Mouse (Mus musculus): ENCODE results near the gene Hoxd11.

Gene Hoxd11

DNA sequence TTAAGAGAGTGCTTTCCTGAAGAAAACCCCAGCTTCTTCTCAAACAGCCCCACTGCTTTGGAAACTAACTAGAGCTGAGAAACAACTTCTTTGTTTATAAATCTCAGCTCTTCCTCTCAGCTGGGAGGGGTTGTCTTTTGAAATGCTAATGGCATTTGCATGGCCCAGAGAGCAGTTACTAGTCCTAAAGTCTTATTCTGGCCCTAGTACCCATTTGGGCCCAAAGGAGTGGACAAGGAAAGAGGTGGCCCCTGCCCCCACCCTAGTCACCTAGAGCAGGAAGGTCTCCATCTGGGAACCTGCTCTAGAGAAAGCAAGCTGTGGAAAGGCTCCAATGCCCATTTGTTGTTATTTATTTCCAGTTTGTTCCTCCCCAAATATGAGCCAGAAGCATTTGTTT is 51.7 kb downstream of the Hoxd11 start:
- no peak for DNase-seq (ENCODE audit: low spot score)

DNA sequence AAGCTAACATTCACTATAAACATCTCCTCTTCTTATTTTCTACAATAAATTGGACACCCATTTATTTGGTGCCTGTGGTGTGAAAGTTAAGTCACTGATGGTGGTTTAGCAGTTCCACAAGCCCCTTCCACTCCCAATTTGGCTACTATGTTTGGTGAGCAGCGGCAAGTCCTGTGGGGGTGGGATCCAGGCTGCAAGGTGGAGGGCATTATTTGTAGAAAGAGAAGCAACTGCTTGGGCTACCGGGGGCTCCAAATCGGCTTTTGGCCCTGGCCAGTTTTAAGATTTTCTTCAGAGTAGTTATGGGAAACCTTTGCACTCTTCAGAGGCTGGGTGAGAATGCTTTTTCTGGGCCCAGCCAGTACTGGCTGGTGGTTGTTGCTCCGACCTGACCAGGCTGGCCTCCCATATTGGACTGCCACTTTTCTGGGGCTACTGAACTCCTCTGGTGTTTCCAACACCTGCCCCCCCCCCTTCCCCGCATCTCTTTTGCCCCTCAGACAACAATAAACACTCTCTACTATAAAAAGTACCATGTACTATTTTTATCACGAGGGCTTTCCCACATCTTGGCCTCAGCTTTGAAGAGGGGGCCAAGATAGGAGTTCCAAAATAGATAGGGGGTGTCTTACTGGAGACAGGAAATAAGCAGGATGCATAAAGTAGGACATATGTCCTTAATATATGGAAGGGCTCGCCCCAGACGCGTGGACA is 52.6 kb downstream of the Hoxd11 start:
- DNase-seq (ENCODE audit: low spot score) = no peak

DNA sequence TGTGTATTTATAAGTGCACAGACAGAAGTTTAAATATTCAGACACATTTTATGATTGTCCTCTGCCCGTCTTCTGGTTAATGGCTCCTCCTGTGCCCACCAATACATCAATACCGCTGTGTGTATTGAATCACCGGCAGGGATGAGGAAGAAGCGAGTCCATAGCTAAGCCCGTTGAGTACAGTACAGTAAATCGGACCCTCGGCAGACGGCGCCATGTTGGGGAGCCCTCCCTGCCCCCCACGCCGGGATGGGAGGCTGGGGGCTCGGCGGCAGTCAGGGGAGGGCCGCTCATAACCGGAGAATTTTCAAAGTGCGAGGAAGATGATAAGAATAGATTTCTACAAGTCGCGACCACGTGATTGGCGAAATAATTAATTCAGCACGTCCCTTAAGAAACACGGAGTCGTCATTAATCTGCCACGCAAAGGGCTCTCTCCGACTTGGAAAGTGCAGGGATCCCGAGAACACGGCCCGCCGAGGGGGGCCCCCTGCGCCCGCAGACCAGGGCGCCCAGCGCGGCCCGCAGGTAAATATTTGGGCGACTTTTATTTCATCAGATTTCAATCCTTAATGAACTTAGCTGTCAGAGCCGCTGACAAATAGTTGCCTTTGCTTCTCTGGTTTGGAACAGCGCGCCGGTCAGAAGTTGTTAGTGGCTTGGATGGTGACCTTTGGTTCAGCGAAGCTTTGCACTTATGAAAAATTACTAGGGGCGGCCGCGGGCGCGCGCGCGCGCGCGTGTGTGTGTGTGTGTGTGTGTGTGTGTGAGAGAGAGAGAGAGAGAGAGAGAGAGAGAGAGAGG is 53.4 kb downstream of the Hoxd11 start:
- DNase-seq (ENCODE audit: low spot score) = no peak

DNA sequence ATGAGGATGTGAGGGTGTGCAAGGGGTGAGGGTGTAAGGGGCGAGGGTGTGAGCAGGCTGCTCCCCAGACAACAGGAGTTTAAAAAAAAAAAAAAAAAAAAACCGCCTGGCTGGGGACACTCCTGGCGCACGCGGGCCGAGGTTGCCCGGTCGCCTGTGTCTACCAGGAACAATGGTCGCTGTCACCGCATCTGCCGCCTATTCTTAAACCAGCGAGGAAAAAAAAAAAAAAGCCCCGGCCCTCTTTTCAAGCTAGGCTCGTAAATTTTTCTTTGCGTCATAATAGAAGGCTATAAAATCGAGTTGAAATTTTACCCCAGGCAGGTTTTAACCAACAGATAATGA is 53.9 kb downstream of the Hoxd11 start:
- DNase-seq (ENCODE audit: low spot score) = no peak

DNA sequence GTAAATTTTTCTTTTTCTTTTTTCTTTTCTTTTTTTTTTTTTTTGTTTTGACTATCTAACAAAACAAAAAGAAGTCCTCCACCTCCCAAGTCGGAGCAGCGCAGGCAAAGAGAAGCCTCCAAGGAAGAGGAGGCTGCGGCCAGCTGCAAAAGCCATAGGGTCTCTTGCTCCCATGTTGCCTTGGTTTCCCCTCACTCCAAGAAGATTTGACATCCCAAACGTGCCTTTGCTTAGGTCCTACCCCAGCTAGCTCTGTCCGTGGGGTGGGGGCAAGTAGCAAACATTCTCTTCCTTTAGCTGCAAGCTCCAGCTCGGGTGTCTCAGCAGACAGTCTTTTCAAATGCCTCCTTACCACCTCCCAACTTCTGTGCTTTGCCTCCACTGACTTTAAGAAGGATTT is 54.4 kb downstream of the Hoxd11 start:
- no peak for DNase-seq (ENCODE audit: low spot score)

DNA sequence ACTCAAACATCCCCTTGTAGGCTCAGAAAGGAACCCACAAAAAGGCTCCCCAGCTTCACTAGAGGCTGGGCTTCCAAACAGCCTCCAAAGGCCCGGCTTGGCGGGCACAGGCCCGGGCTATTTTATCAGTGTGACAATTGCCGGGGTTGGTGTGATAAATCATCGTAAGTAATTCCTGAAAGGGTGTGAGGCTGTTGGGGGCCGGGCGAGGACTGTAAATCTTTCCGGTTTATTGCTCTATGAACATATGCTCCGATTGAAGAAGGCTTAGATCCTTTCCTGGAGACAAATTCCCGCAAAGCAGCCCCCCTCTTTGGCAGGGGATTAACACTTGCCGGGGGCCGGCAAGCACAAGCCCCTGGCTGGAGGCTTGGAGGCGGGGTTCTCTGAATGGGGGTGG is 55.1 kb downstream of the Hoxd11 start:
- DNase-seq (ENCODE audit: low spot score) = no peak

DNA sequence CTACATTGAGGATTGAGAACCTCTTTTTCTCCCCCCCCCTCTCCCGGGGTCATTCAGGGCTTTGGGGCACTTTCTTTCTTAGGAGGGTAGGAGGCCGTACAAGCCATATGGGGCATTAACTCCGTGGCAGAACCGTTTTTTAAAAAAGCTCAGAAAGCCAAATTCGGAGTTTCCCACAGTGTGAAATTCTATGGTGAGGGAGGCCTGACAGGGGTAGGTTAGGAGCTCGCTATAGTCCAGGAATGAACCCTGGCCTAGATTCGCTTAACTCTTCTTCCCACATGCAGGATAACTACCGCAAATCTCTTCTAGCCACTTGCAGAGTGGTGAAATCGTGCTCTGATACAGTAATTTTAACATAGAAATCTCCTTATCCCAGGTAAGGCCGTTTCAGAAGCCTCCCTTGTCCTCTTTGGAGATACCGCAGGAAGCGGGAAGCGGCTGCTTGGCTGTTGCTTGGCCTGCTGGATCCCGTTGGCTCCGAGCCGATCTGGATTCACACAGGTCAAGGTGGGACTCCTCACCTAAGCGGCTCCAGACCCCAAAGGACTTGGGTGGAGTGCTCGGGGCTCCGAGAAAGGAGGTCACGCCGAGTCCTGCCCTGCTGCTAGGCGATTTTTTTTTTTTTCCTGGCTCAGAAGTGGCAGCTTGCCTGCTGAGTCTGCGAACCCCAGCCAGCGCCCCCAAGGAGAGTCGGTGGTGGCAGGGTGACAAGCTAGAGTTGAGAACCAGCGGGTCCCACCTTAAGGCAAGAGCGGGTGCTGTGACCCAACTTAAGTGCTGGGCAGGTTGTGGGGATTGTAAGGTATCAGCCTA is 55.8 kb downstream of the Hoxd11 start:
- DNase-seq (ENCODE audit: low spot score) = no peak

DNA sequence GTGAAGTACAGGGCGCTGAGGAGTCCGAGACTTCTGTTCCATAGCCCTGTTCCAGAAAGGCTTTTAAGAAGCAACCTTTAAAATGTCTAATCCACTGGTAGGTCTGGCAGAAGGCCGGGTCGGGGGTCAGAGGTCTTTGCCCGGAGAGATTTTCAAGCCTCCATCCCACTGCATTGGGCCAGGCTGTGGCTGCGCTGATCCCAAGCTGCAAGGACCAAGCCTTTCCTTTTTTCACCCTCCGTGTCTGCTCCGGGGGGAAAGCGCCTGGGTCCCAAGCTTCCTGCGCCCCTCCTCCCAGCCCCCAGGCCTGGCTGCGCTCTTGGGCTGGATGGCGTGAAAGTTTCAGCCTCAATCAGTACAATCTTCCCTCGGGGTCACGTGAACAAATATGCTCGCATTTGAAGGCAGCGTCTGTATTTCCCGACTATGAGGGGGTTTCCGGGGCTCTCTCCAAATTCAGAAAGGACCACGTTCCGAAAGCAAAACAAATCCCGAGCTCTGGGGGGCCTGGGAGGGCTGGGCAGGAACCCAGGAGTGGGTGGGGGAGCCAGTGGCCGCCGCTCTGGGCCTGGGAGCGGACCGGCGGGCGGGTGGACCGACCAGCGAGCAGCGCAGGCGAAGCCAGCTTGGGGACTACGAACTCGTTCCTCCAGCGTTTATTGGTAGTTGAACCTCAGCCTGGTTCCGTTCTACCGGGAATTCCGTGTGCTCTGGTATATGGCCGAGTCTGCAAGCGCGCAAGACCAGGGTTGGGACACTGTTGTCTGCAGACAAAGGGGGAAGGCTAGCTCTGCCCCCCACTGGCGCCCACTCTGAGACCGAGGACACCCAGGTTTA is 56.7 kb downstream of the Hoxd11 start:
- no peak for DNase-seq (ENCODE audit: low spot score)
